Mouse (Mus musculus): ENCODE data around the gene Slc19a3. TPM values are rescaled to one million over a fixed set of nuclear protein-coding genes. Genes with fewer than 3 reads are reported as not detected.

The Slc19a3 gene
- 0.87 and 0.94 TPM in 2 replicates for polyA plus RNA-seq (2015; fragmentation: Nextera tagmentation; extraction: Ambion mirVana)

DNA sequence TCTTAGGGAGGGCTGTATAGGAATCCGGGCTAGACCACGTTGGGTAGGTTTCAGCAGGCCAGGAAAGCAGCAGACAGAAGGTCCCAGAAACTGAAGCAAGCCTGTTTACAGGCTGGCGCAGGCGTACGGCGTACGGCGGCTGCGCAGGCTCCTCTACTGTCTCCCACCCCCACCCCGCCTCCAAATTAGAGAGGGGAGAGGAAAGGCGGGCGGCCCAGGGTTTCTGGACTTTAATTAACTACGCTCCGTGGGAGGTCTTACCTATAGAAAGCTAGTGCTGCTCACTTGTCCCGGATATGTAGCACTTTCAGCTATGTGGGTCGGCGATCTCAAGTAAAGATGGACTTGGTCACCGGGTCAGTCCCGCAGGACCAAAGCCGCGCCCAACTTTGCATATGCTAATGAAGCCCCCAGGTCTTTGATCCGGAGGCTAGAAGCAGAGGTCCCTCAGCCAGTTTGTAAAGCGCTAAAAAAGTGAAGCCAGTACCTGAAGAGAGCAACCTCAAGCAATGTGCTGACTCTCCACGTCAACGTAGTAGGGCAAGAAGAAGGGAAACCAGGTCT lies at the start of gene Slc19a3:
TSS of gene Slc19a3 (minus strand) at position 340 of the 564 bp plus-strand sequence.
- H3K9ac ChIP-seq = peak within 1 kb of the TSS; percentile 41
- peak; percentile 96 for ATAC-seq (replicated peaks)
- H3K9me3 ChIP-seq = no peaks in the 10 kb centered on the region
- no peaks in the 10 kb centered on the region for H3K27me3 ChIP-seq (replicated peaks)
- no peak within 1 kb of the TSS for H3K27ac ChIP-seq
- peak within 1 kb of the TSS; percentile 44 for H3K4me3 ChIP-seq
- H3K4me2 ChIP-seq = peak within 1 kb of the TSS; percentile 54
- under 1% methylated on average over 25 of the region's 25 CpGs for WGBS
- no peaks in the 10 kb centered on the region for H3K36me3 ChIP-seq (replicated peaks)
- 0 out of 2 replicates have a peak, but pooled peaks cover 6% of the 10 kb centered on the region for H3K4me1 ChIP-seq

DNA sequence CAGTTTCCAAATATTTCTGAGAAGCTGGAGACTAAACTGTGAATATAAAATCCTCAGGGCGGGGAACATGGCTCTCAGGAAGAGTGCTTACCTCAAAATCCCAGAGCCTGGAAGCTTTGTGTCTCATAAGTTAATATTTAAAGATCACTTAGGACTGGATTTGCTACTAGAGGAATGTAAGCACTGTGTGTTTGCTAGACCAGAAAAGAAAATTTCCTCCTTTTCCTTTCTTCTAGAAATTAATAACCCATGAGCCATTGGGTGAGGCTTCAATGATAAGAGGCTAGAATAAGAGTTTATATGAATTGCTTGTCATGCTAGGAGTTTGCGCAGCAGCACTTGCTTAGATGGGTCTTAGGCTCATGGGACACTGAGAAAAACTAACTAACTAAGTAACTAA lies 46.5 kb upstream of the Slc19a3 start:
- Histone ChIP-seq H3K36me3 (replicated peaks) (no peaks in the 10 kb centered on the region), H3K27ac (no peak overlapping the region), H3K9ac (no peak overlapping the region), H3K27me3 (replicated peaks) (no peaks in the 10 kb centered on the region), H3K4me3 (no peak overlapping the region), H3K4me2 (no peak overlapping the region), H3K9me3 (no peaks in the 10 kb centered on the region), H3K4me1 (no peaks in the 10 kb centered on the region)
- no peak for ATAC-seq (replicated peaks)
- 94% methylated on average over 2 of the region's 2 CpGs for WGBS

DNA sequence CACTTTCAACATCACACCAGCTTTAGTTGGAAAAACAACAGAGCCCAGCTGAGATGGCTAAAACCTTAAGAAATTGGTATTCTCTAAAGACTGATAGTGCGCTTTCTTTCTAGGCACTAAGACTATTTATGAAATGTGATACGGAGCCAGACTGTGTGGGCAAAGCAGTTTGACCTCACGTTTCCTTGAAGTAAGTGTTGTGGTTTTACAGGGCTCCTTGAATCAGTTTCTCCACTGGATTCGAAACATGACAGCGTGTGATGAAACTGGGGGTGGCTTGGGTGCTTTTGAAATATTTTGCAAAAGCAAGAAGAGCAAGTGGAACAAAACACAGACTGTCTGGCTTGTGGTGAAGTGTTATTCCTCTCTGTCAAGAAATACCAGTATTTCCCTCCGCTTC lies 38.8 kb upstream of the Slc19a3 start:
- 87% methylated on average over 6 of the region's 6 CpGs for WGBS
- no peak for ATAC-seq (replicated peaks)
- Histone ChIP-seq H3K9ac (no peak overlapping the region), H3K4me1 (no peaks in the 10 kb centered on the region; the same call in 1 of the 2 replicates), H3K36me3 (replicated peaks) (no peaks in the 10 kb centered on the region), H3K27ac (no peak overlapping the region), H3K9me3 (no peaks in the 10 kb centered on the region), H3K4me2 (no peak overlapping the region), H3K27me3 (replicated peaks) (no peaks in the 10 kb centered on the region), H3K4me3 (no peak overlapping the region)

DNA sequence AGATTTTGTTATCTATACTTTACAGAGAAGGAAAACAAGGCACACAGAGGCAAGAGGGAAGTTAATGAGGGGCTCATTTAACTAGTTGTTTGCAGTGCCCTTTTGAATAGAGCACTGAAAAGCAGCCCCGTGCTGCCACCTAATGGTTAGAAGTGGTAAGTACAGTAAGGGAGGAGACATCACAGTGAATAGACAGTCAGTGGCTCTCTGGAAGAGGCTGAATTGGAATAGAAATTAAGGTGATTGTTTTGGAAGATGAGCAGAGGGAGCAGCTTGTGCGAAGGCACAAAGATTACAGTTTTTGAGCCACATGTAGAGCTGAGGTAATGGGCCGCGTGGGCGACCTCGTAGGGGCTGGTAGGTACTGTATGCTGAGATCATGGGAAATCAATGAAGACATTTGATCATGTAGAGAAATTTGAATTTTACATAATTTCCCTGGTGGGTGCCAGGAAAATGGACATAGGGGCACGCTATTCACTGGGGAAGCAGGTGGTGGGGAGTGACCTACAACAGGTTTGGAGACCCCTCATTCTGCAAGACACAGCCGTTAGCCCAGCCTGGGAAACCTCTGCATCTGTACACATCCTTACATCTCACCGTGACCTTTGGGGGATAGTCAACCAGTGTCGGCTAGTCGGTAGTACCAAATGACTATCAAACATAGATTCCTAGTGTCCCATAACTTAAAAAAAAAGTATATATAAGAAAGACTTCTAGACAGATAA lies 38.1 kb upstream of the Slc19a3 start:
- Histone ChIP-seq H3K4me2 (peak overlapping the region; percentile 41), H3K9me3 (no peaks in the 10 kb centered on the region), H3K4me3 (peak overlapping the region; percentile 27), H3K27me3 (replicated peaks) (no peaks in the 10 kb centered on the region), H3K27ac (peak overlapping the region; percentile 36; the same call in 1 of the 2 replicates), H3K36me3 (replicated peaks) (no peaks in the 10 kb centered on the region), H3K9ac (no peak overlapping the region), H3K4me1 (no peaks in the 10 kb centered on the region; the same call in 1 of the 2 replicates)
- peak; percentile 96 for ATAC-seq (replicated peaks)
- 45% methylated on average over 11 of the region's 11 CpGs for WGBS

DNA sequence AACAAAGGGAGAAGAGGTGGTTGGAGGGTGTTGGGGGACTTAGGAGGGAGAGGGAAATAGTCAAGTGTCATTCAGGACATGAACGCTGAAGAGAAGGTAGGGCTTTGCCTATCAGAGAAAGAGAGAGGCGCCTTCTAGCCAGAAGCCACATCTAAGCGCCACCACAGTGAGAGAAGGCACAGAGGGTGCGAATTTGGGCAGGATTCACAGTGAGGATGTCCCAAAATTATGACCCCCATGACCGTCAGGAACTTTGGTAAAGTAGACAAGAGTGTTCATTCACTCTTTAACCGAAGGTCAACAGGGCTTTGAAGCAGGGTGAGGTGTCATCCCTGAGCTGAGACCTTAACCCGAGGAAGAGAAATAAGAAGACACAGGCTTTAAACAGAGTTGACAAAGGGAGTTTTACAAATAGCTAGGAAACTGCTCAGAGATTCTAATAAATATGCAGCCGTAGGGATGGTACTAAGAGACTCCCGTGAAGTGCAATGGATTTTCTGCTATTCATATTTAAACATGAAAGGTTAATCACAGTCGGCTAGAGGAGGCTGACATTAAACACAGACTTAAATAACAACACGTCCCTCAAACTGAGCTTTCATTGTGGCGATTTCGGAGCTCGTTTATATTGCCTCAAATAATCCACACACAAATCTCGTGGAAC lies 37.4 kb upstream of the Slc19a3 start:
- 34% methylated on average over 15 of the region's 15 CpGs for WGBS
- Histone ChIP-seq H3K9me3 (no peaks in the 10 kb centered on the region), H3K4me2 (peak overlapping the region; percentile 41), H3K4me3 (peak overlapping the region; percentile 27), H3K27me3 (replicated peaks) (no peaks in the 10 kb centered on the region), H3K9ac (no peak overlapping the region), H3K27ac (peak overlapping the region; percentile 36; the same call in 1 of the 2 replicates), H3K4me1 (no peaks in the 10 kb centered on the region; the same call in 1 of the 2 replicates), H3K36me3 (replicated peaks) (no peaks in the 10 kb centered on the region)
- peak; percentile 85 for ATAC-seq (replicated peaks)

DNA sequence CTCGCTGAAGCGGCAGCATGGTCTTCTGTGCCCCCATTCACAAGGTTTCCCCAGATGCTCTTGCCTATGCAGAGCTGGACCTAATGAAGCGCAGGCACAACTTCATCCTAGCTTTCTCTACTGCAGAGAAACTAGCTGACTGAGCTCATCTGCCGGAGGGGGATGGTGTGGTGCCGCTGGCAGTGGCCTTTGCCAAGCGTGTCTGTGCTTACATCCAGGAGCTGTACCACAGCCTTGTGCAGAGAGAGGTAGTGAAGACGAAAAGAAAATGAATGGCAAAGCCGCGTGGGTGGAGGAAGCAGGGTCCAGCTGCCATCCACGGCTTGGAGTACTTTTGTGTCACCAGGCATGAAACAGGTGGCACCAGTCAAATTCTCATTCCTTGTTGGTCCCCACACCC lies 29.0 kb upstream of the Slc19a3 start:
- no peaks in the 10 kb centered on the region for H3K36me3 ChIP-seq (replicated peaks)
- H3K4me3 ChIP-seq = no peak overlapping the region
- ATAC-seq (replicated peaks) = no peak
- H3K4me1 ChIP-seq = no peaks in the 10 kb centered on the region
- no peaks in the 10 kb centered on the region for H3K27me3 ChIP-seq (replicated peaks)
- no peak overlapping the region for H3K27ac ChIP-seq
- no peak overlapping the region for H3K9ac ChIP-seq
- WGBS = 93% methylated on average over 10 of the region's 10 CpGs
- no peaks in the 10 kb centered on the region for H3K9me3 ChIP-seq
- no peak overlapping the region for H3K4me2 ChIP-seq

DNA sequence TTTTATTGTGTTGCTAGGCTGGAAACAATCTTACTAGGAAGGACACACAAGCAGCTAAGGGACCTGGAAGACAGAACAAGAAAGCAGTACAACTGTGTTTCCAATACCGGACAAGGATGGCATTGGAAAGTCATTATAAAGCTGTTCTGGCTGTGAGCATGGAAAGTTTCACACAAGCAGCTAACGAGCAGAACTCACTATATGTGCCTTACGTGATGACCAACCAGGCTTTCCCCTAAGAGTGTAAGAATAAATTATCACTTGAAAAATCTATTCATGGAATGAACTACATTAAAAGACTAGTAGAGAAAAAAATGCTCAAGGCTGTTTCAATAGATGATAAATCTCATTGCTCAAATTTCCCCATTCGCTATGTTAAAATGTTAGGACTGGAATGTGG lies 28.3 kb upstream of the Slc19a3 start:
- Histone ChIP-seq H3K4me1 (no peaks in the 10 kb centered on the region), H3K27me3 (replicated peaks) (no peaks in the 10 kb centered on the region), H3K27ac (no peak overlapping the region), H3K4me2 (no peak overlapping the region), H3K36me3 (replicated peaks) (no peaks in the 10 kb centered on the region), H3K9ac (no peak overlapping the region), H3K9me3 (no peaks in the 10 kb centered on the region), H3K4me3 (no peak overlapping the region)
- no peak for ATAC-seq (replicated peaks)
- 93% methylated on average over 4 of the region's 4 CpGs for WGBS

DNA sequence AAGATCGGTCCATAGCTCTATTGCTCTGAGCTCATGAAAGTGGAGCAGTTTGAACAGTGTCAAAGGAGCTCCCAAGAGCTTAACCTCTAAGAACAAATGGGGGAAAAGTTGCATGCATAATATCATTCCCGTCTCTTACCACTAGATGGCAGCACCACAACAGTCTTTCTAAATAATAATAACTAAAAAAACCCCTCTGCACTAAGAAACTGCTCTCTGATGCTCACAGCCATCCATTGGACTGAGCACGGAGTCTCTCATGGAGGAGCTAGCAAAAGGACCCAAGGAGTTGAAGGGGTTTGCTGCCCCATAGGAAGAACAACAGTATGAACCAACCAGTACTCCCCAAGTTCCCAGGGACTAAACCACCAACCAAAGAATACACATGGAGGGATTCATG lies 26.6 kb upstream of the Slc19a3 start:
- Histone ChIP-seq H3K9me3 (no peaks in the 10 kb centered on the region), H3K27me3 (replicated peaks) (no peaks in the 10 kb centered on the region), H3K4me2 (no peak overlapping the region), H3K27ac (no peak overlapping the region), H3K9ac (no peak overlapping the region), H3K4me1 (no peaks in the 10 kb centered on the region), H3K4me3 (no peak overlapping the region), H3K36me3 (replicated peaks) (no peaks in the 10 kb centered on the region)
- 26% methylated on average over 3 of the region's 3 CpGs for WGBS
- no peak for ATAC-seq (replicated peaks)

DNA sequence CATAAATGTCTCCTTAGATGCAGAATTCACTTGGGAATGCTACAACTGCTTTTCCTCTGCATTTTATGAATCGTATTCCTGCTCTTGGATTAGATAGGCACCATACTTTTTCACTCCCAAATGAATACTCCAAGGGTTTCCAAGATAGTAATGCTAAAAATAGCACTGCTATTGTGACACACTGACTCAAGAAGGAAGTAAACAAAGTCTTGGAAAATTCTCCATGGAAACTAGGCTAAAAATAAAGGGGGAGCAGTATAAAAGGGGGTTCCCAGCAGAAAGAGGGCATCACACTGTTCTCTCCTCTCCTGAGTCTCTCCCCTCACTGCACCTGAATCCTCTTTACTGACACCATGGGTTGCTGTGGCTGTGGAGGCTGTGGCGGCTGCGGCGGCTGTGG lies 22.4 kb upstream of the Slc19a3 start, which contains the start of gene Krtap28-13:
TSS of gene Krtap28-13 (plus strand) at position 288 of the 400 bp plus-strand sequence.
- H3K36me3 ChIP-seq (replicated peaks) = no peaks in the 10 kb centered on the region
- no peak for ATAC-seq (replicated peaks)
- H3K27me3 ChIP-seq (replicated peaks) = no peaks in the 10 kb centered on the region
- H3K9ac ChIP-seq = no peak within 1 kb of the TSS
- 92% methylated on average over 4 of the region's 4 CpGs for WGBS
- no peak within 1 kb of the TSS for H3K4me3 ChIP-seq
- no peaks in the 10 kb centered on the region for H3K4me1 ChIP-seq
- no peaks in the 10 kb centered on the region for H3K9me3 ChIP-seq
- H3K27ac ChIP-seq = no peak within 1 kb of the TSS
- H3K4me2 ChIP-seq = no peak within 1 kb of the TSS

DNA sequence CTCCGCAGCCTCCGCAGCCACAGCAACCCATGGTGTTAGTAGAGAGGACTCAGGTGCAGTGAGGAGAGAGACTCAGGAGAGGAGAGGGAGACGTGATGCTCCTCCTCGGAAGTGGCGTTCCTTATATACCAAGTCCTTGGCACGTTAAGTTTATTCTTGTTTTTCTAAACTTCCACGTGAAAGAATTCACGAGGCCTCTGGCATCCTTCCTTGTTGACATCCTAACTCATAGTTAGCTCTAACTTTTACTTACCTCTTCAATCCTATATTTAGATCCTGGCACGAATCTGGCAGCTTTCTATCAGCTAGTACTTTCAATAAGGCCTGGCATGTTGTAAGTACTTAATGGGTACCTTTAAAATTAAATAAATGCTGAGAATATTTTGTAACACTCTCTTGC lies 21.0 kb upstream of the Slc19a3 start, which contains the start of gene A030005K14Rik:
TSS of gene A030005K14Rik (minus strand) at position 101 of the 400 bp plus-strand sequence.
- Histone ChIP-seq H3K36me3 (replicated peaks) (no peaks in the 10 kb centered on the region), H3K4me1 (no peaks in the 10 kb centered on the region), H3K4me3 (no peak within 1 kb of the TSS), H3K27me3 (replicated peaks) (no peaks in the 10 kb centered on the region), H3K4me2 (no peak within 1 kb of the TSS), H3K9me3 (no peaks in the 10 kb centered on the region), H3K27ac (no peak within 1 kb of the TSS), H3K9ac (no peak within 1 kb of the TSS)
- ATAC-seq (replicated peaks) = no peak
- 90% methylated on average over 9 of the region's 9 CpGs for WGBS

DNA sequence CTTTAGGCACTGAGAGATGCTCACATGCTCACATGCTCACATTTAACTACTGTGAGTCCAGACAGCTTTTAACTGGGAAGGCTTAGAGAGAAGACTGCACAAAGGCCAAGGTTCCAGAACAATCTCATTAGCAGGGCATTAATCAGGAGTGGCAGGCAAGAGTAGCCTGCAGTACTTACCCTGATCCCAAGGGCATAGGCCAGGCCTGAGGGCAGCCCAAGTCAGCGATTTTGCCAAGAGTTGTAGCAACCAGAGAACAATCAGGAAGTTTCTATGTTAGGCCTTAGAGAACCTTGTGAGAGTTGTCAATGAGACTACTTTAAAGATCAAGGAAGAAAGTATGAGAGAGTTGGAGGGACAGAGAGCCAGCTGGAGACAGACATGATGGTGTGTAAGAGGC lies 20.2 kb upstream of the Slc19a3 start:
- no peak overlapping the region for H3K4me3 ChIP-seq
- no peak overlapping the region for H3K4me2 ChIP-seq
- H3K27me3 ChIP-seq (replicated peaks) = no peaks in the 10 kb centered on the region
- no peak for ATAC-seq (replicated peaks)
- no peaks in the 10 kb centered on the region for H3K4me1 ChIP-seq
- no peak overlapping the region for H3K27ac ChIP-seq
- WGBS = 56% methylated on average over 1 of the region's 1 CpGs
- no peaks in the 10 kb centered on the region for H3K9me3 ChIP-seq
- no peaks in the 10 kb centered on the region for H3K36me3 ChIP-seq (replicated peaks)
- H3K9ac ChIP-seq = no peak overlapping the region

DNA sequence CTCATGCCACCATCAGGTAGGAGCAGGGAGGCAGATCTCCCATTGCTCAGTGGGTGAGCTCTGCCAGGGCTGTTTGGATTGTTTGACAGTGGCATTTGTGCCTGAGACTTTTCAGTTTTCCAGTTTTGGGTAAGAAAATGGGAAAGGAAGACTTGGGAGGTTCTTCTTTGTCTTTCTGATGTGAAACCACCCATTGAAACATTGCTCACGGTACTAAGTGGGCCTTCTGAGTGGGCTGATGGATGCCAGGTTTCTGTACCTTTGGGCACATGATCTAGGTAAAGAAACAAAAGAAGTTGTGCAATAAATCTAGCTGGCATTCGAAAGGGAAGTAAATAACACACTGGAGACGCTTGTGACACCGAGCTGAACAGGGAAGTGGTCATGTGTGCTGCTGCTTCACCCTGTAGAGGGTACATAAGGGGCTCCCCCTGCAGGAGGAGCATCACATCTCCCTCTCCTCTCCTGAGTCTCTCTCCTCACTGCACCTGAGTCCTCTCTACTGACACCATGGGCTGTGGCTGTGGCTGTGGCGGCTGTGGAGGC lies 6.7 kb upstream of the Slc19a3 start, which contains the start of gene Gm47969:
TSS of gene Gm47969 (plus strand) at position 51 of the 546 bp plus-strand sequence.
- Histone ChIP-seq H3K9me3 (no peaks in the 10 kb centered on the region), H3K4me3 (no peak within 1 kb of the TSS), H3K9ac (no peak within 1 kb of the TSS), H3K4me2 (no peak within 1 kb of the TSS), H3K27ac (no peak within 1 kb of the TSS), H3K27me3 (replicated peaks) (no peaks in the 10 kb centered on the region), H3K36me3 (replicated peaks) (no peaks in the 10 kb centered on the region), H3K4me1 (no peaks in the 10 kb centered on the region)
- 85% methylated on average over 5 of the region's 5 CpGs for WGBS
- no peak for ATAC-seq (replicated peaks)

Measured in midbrain, embryonic 15.5 days (tissue).